Mouse (Mus musculus): Measurements from ENCODE around the gene Snx20. TPM values are rescaled to one million over a fixed set of nuclear protein-coding genes. Genes with fewer than 3 reads are reported as not detected.

Snx20 gene
- polyA plus RNA-seq (2012; rRNA removed; ENCODE audit: low replicate concordance), result 56.0 and 312 TPM in 2 replicates

DNA sequence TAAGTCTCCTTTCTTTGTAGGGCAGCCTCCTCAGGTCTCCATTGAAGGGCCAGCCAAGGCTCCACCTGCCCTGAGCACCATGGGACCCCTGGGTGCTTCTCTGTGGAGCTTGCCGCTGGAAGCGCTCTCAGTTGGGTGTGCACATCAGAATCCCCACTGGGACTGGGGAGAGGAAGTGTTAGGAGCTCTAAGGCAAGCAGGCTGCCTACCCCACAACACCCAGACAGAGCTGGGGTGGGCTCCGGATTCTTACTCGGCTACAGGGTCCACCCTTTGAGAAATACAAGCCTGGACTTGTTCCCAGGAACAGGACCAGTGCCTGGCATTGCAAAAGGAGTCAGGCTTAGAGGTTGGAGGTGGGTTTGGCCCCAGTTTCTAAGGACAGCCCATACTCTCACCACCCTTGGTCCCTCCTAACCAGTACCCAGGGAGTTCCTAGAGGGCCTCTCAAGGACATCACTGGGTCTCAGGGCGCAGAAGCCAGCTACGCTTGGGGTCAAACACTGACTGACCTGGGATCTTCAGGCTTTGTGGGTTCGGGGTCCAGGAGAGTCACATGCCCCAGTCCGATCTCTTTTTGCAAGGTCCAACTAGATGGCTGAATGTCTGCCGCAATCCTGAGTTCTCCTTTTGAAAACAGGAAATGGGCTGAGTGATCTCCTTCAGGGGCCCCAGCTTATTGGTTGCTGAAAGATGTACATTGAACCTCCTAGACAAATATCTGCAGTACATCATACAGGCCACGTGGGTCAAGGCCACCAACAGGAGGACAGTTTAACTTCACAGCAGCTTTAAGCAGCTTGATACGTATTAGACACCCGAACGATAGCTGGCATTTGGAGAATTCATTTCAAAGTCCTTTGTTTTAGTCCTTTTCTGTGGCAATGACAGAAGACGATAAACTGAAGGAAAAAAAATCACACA, at the start of gene Snx20:
Gene Snx20 (minus strand): TSS at position 655 of the 924 bp plus-strand sequence.

DNA sequence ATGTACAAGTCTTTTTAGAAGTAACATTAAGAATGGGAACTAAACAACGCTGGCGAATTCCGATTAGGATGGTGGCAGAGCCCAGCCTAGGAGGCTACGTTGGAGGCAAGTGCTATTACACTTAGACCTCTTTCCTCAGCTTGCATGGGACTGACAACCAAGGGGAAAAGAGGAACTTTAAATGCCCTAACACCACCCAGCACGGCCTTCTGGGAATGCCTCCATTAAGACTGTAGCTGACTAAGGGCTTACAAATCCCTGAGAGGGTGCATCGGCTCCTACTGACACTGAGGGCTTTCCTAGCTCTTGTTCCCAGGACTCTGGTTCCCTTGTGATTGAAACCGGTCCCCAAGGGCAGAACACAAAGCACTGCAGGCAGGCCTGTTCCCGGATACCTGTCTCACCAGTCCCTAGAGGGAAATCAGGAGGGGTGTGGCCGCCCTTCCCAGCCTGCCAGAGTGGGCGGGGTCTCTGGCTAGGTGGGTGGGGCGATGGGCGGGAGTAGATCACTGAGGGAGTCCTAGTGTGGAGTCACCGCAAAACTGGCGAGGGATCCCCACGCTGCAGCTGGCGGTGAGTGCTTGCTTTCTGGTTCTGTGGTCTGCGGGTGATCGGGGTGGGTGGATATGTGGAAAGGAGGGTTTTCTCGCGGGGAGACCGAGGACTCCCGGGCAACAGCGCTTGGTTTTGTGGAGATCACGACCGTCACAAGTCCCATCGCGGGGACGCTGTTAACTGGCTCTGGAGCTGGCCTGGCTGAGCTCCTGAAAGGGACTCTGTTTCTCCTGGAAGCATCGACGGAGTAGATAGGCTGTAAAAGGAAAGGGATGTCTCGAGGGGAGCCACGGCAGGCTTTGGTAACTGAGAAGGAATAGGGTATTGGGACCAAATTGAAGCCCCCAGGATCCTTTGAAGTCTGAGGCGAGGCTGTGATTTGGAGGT, 11.2 kb upstream of the Snx20 start, which contains the start of gene Nod2:
Gene Nod2 (plus strand): TSS at position 479 of the 942 bp plus-strand sequence.

Other genes with a start within 250 kb of the Snx20 start
- gene Nkd1, start 114.8 kb downstream of the Snx20 start, polyA plus RNA-seq (2012; rRNA removed; ENCODE audit: low replicate concordance), result 21.3 and 22.1 TPM in 2 replicates
- 2.2 TPM in 2 replicates for gene Nod2, start 11.2 kb upstream of the Snx20 start, polyA plus RNA-seq (2012; rRNA removed; ENCODE audit: low replicate concordance)
- gene Cyld, start 60.9 kb upstream of the Snx20 start, polyA plus RNA-seq (2012; rRNA removed; ENCODE audit: low replicate concordance), result 2.9 and 3.2 TPM in 2 replicates

Data from duodenum, adult 2 months (tissue).